Mouse (Mus musculus) brain, embryonic 18.5 days (tissue): ENCODE measurements around the gene Trim29.
A peak's percentile ranks its signal among the peaks of the same experiment; 100 is the strongest.

Experiments
- DNase-seq: peaks from one replicate; pipeline ENCODE4 v3.0.0-alpha.2; 2012; ENCODE audit warnings: low read depth, low spot score

Gene Trim29

GRCm38 (mm10) chr9:43313805-43314204 lies 3.2 kb downstream of the Trim29 start:
- no peak for DNase-seq

GRCm38 (mm10) chr9:43315320-43315950 lies 4.8 kb downstream of the Trim29 start:
- DNase-seq = no peak

- no peak for DNase-seq
Measured at GRCm38 (mm10) chr9:43316466-43316865, 5.8 kb downstream of the Trim29 start.

GRCm38 (mm10) chr9:43318661-43319060 lies 8.0 kb downstream of the Trim29 start:
- DNase-seq = no peak

- no peak for DNase-seq
Measured at GRCm38 (mm10) chr9:43321951-43322350, 11.3 kb downstream of the Trim29 start.

GRCm38 (mm10) chr9:43322666-43323065 lies 12.0 kb downstream of the Trim29 start:
- DNase-seq = no peak

- DNase-seq = no peak
Measured at GRCm38 (mm10) chr9:43325486-43325885, 14.8 kb downstream of the Trim29 start.

- no peak for DNase-seq
Measured at GRCm38 (mm10) chr9:43326015-43326631, 15.5 kb downstream of the Trim29 start.

GRCm38 (mm10) chr9:43327182-43328129 lies 16.8 kb downstream of the Trim29 start:
- DNase-seq = no peak

GRCm38 (mm10) chr9:43330426-43330825 lies 19.8 kb downstream of the Trim29 start:
- DNase-seq = no peak

GRCm38 (mm10) chr9:43331476-43332471 lies 21.1 kb downstream of the Trim29 start:
- peak; percentile 30 for DNase-seq

- DNase-seq = no peak
Measured at GRCm38 (mm10) chr9:43334476-43334875, 23.8 kb downstream of the Trim29 start.

- DNase-seq = no peak
Measured at GRCm38 (mm10) chr9:43337636-43338035, 27.0 kb downstream of the Trim29 start.

- no peak for DNase-seq
Measured at GRCm38 (mm10) chr9:43338067-43338466, 27.4 kb downstream of the Trim29 start.

GRCm38 (mm10) chr9:43339614-43340020 lies 29.0 kb downstream of the Trim29 start:
- DNase-seq = no peak

- no peak for DNase-seq
Measured at GRCm38 (mm10) chr9:43350089-43350488, 39.4 kb downstream of the Trim29 start.

- DNase-seq = no peak
Measured at GRCm38 (mm10) chr9:43351015-43351414, 40.4 kb downstream of the Trim29 start.

- DNase-seq = no peak
Measured at GRCm38 (mm10) chr9:43357011-43357410, 46.4 kb downstream of the Trim29 start.

- no peak for DNase-seq
Measured at GRCm38 (mm10) chr9:43358591-43359323, 48.1 kb downstream of the Trim29 start.

- no peak for DNase-seq
Measured at GRCm38 (mm10) chr9:43368781-43369180, 58.1 kb downstream of the Trim29 start.
